Mouse (Mus musculus): ENCODE measurements around the gene Eef1akmt2. TPM values are rescaled to one million over a fixed set of nuclear protein-coding genes. Genes with fewer than 3 reads are reported as not detected.

Gene Eef1akmt2
- polyA plus RNA-seq, 1 experiment, result 17.8 TPM

DNA sequence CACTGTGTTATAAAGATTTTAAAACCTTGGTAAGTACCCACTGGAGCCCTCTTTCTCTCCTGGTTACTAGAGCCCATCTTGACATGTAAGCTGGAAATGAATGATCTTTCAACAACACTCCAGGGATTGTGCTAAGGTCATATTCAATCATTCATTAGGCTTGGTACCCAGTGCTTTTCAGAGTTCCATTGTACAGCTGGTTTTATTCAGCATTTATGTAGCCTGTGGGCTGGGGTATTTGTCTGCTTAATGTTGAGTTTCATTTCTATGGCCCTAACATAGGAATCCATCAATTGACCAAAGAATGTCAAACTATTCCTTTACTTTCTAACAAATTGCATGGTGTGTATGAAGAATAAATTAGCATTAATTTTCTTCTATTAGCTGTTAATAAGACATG is 28.6 kb downstream of the Eef1akmt2 start:
- Histone ChIP-seq H3K4me1 (ENCODE audit: control insufficient read depth, insufficient read depth, low read length) (no peaks in the 10 kb centered on the region), H3K4me3 (replicated peaks; ENCODE audit: control insufficient read depth, low read depth, low read length) (no peak overlapping the region), H3K27ac (ENCODE audit: control insufficient read depth, insufficient read depth, low read depth, low read length, poor library complexity) (no peak overlapping the region)
- TF ChIP-seq POLR2A (IDR thresholded peaks at IDR 0.05; ENCODE audit: borderline replicate concordance, control insufficient read depth, low read depth, low read length) (no peak), CTCF (IDR thresholded peaks at IDR 0.05; ENCODE audit: control insufficient read depth, insufficient read depth, low read length) (no peak)

DNA sequence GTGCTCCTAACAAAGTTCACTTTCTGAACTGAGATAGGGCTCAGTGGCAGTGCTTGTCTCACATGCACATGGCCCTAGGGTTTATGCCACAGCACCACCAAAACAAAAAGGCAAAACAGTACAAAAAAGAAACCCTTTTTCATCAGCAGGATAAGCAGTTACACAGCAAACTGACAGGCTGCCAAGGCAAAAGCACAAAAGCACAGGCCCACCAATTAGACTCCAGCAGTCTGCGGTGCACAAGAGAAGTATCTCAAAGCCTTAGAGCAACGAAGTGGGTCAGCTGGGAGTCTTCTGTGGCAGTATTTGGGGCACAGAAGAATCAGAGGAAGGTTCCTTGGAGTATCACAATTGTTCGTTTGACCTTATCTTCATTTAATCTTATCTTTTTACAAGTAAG is 31.8 kb downstream of the Eef1akmt2 start:
- WGBS, result 81% methylated on average over 3 of the region's 3 CpGs
- H3K4me3 ChIP-seq (replicated peaks; ENCODE audit: control insufficient read depth, low read depth, low read length), result no peak overlapping the region
- no peaks in the 10 kb centered on the region for H3K4me1 ChIP-seq (ENCODE audit: control insufficient read depth, insufficient read depth, low read length)
- no peak overlapping the region for H3K27ac ChIP-seq (ENCODE audit: control insufficient read depth, insufficient read depth, low read depth, low read length, poor library complexity)
- TF ChIP-seq CTCF (IDR thresholded peaks at IDR 0.05; ENCODE audit: control insufficient read depth, insufficient read depth, low read length) (no peak), POLR2A (IDR thresholded peaks at IDR 0.05; ENCODE audit: borderline replicate concordance, control insufficient read depth, low read depth, low read length) (no peak)

DNA sequence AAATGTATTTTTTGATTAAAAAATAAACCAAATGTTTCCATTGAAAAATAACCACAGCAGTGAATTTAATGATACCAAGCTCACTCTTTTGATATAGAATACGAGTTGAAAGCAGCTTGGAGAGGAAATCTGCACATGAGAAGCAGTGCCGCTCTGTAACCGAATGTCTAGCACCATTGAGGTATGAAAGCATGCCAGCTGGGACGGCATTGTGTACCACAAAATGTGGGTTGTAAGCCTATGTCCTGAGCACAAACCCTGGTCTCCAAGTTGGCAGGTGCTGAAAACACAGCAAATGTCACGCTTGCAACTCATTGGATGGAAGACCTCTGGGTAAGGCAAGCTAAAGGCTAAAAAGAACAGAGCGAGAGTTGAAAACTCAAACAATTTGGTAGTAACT is 35.4 kb downstream of the Eef1akmt2 start:
- 89% methylated on average over 6 of the region's 6 CpGs for WGBS
- Histone ChIP-seq H3K4me1 (ENCODE audit: control insufficient read depth, insufficient read depth, low read length) (no peaks in the 10 kb centered on the region), H3K27ac (ENCODE audit: control insufficient read depth, insufficient read depth, low read depth, low read length, poor library complexity) (no peak overlapping the region), H3K4me3 (replicated peaks; ENCODE audit: control insufficient read depth, low read depth, low read length) (no peak overlapping the region)
- TF ChIP-seq POLR2A (IDR thresholded peaks at IDR 0.05; ENCODE audit: borderline replicate concordance, control insufficient read depth, low read depth, low read length) (no peak), CTCF (IDR thresholded peaks at IDR 0.05; ENCODE audit: control insufficient read depth, insufficient read depth, low read length) (no peak)

DNA sequence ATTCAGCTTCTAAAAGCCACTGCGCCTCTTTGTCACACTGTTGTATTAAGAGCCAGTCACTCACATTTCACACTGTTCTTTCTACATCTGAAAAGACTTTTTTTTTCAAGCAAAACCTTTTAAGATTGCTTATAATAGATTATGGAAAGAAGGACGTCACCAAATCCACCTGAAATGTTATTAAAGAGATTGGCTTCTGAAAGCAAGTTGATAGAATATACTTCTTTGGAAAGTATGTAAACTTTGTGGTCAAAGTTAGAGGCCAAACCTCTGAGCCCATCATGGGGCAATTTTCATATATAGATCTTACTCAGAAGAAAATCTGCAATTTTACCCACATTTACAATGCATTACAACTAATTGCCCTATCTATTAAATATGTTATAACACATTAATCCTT is 35.9 kb downstream of the Eef1akmt2 start:
- H3K27ac ChIP-seq (ENCODE audit: control insufficient read depth, insufficient read depth, low read depth, low read length, poor library complexity), result no peak overlapping the region
- no peaks in the 10 kb centered on the region for H3K4me1 ChIP-seq (ENCODE audit: control insufficient read depth, insufficient read depth, low read length)
- 79% methylated on average over 2 of the region's 2 CpGs for WGBS
- H3K4me3 ChIP-seq (replicated peaks; ENCODE audit: control insufficient read depth, low read depth, low read length), result no peak overlapping the region
- TF ChIP-seq CTCF (IDR thresholded peaks at IDR 0.05; ENCODE audit: control insufficient read depth, insufficient read depth, low read length) (no peak), POLR2A (IDR thresholded peaks at IDR 0.05; ENCODE audit: borderline replicate concordance, control insufficient read depth, low read depth, low read length) (no peak)

DNA sequence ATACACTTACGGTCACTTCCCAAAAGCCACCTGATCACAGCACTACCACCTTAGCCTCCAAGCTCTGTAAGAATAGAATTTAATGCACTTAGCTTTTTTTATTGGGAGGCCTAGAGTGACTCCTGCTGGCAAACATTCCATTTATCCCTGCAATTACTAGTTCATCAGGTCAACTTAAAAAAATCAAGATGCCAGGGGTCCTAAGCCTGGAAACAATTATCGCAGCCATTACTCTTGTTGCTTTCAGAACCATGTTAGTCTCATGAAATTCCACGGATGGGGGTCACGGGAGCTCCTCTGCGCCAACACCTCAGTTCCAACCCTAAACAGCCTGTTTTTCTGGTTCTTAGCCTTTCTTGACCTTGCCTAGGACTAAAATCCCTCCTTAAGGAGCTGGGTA is 37.4 kb downstream of the Eef1akmt2 start:
- WGBS, result 87% methylated on average over 5 of the region's 5 CpGs
- H3K4me3 ChIP-seq (replicated peaks; ENCODE audit: control insufficient read depth, low read depth, low read length), result no peak overlapping the region
- TF ChIP-seq CTCF (IDR thresholded peaks at IDR 0.05; ENCODE audit: control insufficient read depth, insufficient read depth, low read length), result no peak
- TF ChIP-seq POLR2A (IDR thresholded peaks at IDR 0.05; ENCODE audit: borderline replicate concordance, control insufficient read depth, low read depth, low read length), result no peak
- H3K27ac ChIP-seq (ENCODE audit: control insufficient read depth, insufficient read depth, low read depth, low read length, poor library complexity), result no peak overlapping the region
- 0 out of 2 replicates have a peak, but pooled peaks cover 3% of the 10 kb centered on the region for H3K4me1 ChIP-seq (ENCODE audit: control insufficient read depth, insufficient read depth, low read length)

DNA sequence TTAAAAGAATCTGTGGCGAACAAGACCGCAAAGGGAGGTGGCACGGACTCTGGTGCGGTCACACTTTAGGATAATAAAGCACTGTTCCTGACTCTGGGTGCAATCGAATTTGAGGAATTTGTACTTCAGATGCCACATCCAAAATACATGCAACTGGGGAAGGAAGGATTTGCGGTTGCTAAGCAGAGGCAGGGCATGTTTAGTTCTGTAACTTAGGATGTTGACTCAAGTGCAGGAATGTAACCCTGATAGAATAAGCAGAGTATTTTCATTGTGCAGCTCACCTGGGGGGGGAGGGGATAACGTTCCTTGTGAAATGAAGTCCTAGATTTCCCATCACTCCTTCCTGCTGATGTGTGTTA is 38.4 kb downstream of the Eef1akmt2 start:
- Histone ChIP-seq H3K27ac (ENCODE audit: control insufficient read depth, insufficient read depth, low read depth, low read length, poor library complexity) (peak overlapping the region; percentile 99), H3K4me1 (ENCODE audit: control insufficient read depth, insufficient read depth, low read length) (peaks cover 3% of the 10 kb centered on the region; the same call in 1 of the 2 replicates), H3K4me3 (replicated peaks; ENCODE audit: control insufficient read depth, low read depth, low read length) (peak overlapping the region; percentile 92)
- no peak for TF ChIP-seq POLR2A (IDR thresholded peaks at IDR 0.05; ENCODE audit: borderline replicate concordance, control insufficient read depth, low read depth, low read length)
- WGBS, result 2% methylated on average over 7 of the region's 7 CpGs

DNA sequence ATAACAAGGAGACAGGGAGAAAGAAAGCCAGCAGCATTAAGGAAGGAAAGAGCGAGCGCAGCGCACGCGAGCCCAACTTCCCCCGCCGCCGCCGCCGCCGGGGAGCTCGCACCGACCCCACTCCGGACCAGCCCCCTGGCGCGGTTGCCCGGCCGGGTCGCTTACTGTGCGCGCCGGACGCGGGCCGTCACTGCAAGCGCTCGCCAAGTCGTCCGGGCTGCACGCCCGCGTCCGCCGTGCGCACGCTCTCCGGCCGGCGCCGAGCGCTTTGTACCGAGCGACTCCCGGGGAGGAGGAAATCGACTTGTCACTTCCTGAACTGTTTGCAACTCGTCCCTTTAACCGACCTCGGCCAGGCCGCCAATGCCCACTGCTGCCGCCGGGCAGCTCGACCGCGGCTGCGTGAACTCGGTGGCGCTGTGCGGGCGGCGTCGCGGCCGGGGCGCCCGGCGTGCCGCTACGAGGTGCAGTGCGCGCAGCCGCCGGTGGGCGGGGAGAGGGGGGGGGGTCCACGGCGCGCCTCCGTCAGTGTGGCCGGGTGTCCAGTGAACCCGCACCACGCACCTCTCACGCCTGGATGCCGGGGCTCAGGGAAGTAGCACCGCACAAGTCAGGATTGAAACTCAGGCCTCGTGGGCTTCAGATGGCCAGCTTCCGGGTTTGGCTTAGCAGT is 38.9 kb downstream of the Eef1akmt2 start, which contains the start of gene Fam53b:
Gene Fam53b, minus strand, starts transcription at position 471 of the 673 bp plus-strand sequence.
- H3K4me1 ChIP-seq (ENCODE audit: control insufficient read depth, insufficient read depth, low read length), result peaks cover 3% of the 10 kb centered on the region; the same call in 1 of the 2 replicates
- WGBS, result under 1% methylated on average over 81 of the region's 85 CpGs
- TF ChIP-seq POLR2A (IDR thresholded peaks at IDR 0.05; ENCODE audit: borderline replicate concordance, control insufficient read depth, low read depth, low read length), result peak; percentile 72; the same call in 1 of the 2 replicates
- TF ChIP-seq CTCF (IDR thresholded peaks at IDR 0.05; ENCODE audit: control insufficient read depth, insufficient read depth, low read length), result no peak
- peak within 1 kb of the TSS; percentile 99 for H3K27ac ChIP-seq (ENCODE audit: control insufficient read depth, insufficient read depth, low read depth, low read length, poor library complexity)
- peak within 1 kb of the TSS; percentile 92 for H3K4me3 ChIP-seq (replicated peaks; ENCODE audit: control insufficient read depth, low read depth, low read length)

DNA sequence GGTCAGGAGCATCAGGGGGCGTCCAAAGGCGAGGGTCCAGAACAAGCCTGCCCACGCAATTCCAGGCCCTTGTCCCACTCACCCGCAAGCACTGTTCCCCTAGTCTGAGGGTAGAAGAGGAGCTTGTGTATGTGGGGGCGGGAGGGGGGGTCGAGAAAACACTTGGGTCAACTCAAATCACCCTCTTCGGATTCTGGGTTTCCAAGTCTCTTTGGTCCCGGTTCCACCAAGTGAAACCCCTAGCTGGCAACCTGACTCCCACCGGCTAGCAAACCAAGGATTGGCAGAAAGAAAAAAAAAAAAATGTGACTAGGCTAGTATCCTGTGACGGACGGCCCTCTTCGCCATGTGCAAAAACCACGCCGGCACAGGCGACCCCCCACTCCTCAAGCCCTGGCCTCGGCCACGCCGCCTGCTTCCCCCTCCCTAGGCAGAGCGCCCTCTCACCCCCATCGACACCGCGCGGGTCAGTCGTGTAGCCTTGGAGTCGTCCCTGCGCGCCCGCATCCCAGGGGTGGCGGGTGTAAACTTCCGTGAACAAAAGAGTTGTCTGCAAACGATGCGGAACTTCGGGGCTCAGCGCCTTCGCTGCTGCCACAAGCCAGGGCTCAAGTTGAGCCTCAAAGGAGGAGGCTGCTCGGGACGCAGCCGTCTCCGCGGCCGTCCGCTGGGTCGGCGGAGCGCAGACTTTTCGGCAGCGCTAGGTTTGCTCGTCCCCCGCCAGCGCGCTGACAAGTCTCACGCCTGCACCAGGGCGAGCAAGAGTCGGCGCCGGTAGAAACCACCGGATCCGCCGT is 39.7 kb downstream of the Eef1akmt2 start:
- H3K4me1 ChIP-seq (ENCODE audit: control insufficient read depth, insufficient read depth, low read length), result peaks cover 3% of the 10 kb centered on the region; the same call in 1 of the 2 replicates
- TF ChIP-seq CTCF (IDR thresholded peaks at IDR 0.05; ENCODE audit: control insufficient read depth, insufficient read depth, low read length) (no peak), POLR2A (IDR thresholded peaks at IDR 0.05; ENCODE audit: borderline replicate concordance, control insufficient read depth, low read depth, low read length) (peak; percentile 77; the same call in 1 of the 2 replicates)
- under 1% methylated on average over 59 of the region's 59 CpGs for WGBS
- peak overlapping the region; percentile 99 for H3K27ac ChIP-seq (ENCODE audit: control insufficient read depth, insufficient read depth, low read depth, low read length, poor library complexity)
- peak overlapping the region; percentile 92 for H3K4me3 ChIP-seq (replicated peaks; ENCODE audit: control insufficient read depth, low read depth, low read length)
